Mouse (Mus musculus): ENCODE data around the gene Calcoco1.
A peak's percentile ranks its signal among the peaks of the same experiment; 100 is the strongest.

Calcoco1 gene

DNA sequence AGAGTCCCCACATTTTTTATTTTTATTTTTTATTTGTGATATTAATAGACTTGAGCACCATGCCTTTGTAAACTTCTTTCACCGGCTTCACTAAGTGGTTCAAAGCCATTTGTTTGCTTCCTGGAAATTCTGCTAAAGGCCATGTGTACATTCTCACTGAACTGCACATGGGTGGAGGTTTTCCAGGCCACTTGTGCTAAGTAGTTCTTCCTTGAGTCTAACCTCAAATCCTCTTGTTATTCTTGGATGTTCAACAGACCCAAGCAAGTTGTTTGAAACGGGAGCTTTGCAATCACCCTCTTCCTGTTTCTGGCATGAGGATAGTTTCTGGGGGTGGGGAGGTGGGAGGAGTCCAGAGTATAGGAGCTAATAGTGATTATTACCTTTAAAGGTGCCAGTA lies 16.5 kb upstream of the Calcoco1 start:
- no peak for DNase-seq (ENCODE audit: low read depth, low spot score)

DNA sequence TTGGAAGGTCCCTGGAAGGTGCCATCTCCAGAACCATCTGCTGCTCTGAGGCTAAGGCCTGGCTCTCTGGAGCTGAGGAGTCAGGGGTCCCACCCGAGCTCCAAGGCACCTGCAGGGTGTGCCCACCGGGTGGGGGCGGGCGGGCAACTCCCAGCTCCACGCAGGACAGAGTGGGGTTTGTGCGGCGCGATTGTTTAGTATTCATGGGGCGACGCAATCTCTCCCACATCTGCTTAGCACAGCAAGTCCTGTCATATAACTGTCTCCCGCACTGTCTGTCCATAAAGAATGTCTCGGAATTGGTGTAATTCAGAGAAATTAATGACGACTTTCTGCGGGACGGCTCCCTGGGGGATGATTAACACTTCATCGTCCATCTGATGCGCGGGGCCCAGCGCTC lies 15.1 kb upstream of the Calcoco1 start:
- DNase-seq (ENCODE audit: low read depth, low spot score): no peak

DNA sequence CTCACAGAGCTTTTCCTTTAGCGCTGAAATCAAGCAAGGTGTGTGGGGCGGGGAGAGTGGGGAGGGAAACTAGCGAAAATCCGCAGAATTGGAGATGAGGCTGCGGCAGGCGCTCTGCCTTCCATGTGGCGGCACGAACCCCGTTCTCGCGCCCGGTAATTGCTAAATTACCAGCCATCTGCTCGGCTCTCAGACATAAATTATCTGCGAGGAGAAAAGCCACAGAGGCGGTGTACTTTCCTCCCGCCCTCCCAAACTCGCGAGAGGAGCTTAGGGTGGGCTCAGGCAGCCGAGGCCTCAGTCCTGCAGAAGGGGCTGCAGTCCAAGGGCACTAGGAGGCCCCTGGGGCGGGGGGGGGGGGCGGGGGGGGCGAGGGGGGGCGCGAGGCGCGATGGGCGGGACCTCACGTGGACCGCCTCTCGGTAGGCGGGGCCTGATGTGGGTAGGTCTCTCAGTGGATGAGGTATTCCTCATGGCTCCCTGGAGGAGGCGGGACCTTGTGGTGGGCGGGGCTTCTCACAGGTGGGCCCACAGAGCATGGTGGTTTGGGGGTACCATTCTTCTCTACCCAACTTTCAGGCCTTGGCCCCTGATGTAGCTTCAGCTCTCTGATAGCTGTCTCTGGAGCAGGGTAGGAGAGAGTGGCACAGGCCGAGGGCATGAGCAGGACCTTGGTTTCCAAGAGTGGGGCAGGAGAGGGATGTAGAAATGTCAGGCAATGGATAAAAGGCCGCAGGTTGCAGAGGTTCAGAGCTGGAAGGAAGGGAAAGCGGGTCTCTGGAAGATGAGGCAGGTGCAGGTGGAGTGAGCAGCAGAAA lies 14.4 kb upstream of the Calcoco1 start:
- DNase-seq (ENCODE audit: low read depth, low spot score): no peak

DNA sequence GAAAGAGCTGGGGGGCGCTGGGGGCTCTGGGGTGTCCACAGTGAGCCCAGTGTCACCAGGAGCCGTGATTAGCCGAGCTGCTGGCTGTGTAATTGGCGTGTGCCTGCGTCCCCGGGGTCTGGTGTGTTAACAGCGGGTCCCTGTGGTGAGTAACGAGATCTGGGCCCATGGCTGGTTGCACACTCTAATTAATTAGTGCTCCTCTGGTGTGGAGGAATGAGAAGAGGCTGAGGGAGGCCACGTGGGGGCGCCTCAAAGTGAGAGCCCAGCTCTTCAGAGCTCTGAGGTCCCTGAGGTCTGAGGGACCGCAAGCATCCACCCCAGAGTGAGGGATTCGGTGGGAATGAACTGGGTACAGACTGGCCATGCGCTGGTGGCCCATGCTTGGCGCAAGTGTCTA lies 13.1 kb upstream of the Calcoco1 start:
- DNase-seq (ENCODE audit: low read depth, low spot score): no peak

DNA sequence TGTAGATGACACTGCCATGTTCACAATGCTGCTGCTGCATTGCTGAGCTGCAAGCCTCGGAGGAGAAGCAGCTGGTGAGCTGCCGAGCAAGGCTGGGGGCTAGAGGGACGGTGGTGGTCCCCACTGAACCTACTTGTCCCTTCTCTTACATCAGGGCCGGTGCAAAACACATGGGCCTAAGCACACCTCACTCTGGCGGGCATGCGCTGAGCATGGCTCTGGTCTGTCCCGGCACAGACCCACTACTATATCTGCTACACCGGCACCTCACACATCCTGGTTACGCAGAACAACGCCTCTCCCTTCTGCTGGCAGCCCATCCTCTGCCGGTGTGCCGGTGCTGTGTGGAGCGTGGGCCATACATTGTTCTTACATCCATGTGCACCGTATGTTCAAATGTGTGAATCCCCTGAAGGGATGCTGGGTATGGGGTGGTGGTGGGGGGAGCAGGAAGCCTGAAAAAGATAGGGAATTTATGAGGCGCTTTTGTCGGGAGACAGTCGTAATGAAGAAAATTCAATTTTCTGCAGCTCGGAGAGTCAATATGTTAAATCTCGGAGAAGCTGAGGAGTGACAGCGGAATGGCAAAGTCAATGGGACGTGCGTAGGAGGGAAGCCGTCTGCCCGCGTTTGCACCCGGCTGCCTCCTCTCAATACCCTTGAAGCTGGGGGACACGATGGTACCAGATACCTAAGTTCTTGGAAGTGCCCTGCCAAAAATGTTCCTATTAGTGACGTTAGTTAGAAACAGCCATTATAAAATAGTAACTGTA lies 12.0 kb upstream of the Calcoco1 start:
- no peak for DNase-seq (ENCODE audit: low read depth, low spot score)

DNA sequence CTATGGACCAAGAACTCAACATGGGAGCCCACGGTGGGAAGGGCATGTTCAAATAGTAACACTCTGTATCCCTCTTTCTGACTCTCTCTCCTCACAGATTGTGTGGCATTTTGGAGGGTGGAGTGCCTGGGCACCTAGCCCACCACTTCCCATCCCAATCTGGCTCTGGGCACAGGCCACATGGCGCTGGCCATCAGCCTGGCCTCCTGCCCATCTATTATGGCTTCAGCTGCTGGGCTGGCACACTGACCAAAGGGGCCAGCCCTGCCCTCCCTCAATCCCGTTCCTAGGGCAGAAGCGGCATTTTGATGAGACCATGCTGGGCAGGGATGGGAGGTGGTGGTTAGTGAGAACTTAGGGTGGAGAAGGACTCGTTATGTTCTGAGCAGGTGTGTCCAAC lies 11.3 kb upstream of the Calcoco1 start:
- no peak for DNase-seq (ENCODE audit: low read depth, low spot score)

DNA sequence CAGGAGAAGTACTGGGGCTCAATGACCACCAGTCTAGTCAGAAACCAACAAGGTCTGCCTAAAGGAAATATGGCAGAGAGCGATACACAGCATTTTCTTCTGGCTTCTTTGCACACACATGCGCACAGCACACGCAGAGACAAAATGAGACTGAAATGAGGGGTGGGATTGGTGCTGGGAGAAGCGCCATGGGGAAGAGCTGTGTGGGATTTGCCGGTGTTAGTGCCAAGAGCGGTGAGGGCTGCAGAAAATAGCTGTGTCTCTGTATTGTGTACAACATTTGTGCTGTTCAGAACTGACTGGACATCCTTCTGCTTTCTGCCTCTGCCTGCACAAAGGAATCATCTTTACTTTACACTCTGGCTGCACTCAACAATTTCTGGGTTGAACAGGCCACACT lies 10.4 kb upstream of the Calcoco1 start:
- no peak for DNase-seq (ENCODE audit: low read depth, low spot score)

DNA sequence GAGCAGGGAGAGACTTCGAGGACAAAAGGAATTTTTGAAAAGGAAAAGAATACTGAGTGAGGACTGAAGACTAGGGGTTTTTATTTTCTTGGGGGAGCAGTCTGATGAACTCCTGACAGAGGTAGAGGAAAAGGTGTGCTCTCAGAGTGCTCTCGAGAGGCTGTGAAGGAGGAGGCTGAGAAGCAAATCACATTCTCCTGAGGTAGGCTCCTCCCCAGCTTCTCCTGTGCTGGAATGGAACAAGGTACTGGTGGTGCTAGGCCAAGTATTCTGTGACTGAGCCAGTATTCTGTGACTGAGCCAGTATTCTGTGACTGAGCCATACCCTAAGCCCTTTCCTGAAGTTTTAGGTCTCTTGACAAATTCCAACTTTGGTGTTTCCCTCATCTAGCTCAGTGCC lies 6.0 kb upstream of the Calcoco1 start:
- DNase-seq (ENCODE audit: low read depth, low spot score): no peak

DNA sequence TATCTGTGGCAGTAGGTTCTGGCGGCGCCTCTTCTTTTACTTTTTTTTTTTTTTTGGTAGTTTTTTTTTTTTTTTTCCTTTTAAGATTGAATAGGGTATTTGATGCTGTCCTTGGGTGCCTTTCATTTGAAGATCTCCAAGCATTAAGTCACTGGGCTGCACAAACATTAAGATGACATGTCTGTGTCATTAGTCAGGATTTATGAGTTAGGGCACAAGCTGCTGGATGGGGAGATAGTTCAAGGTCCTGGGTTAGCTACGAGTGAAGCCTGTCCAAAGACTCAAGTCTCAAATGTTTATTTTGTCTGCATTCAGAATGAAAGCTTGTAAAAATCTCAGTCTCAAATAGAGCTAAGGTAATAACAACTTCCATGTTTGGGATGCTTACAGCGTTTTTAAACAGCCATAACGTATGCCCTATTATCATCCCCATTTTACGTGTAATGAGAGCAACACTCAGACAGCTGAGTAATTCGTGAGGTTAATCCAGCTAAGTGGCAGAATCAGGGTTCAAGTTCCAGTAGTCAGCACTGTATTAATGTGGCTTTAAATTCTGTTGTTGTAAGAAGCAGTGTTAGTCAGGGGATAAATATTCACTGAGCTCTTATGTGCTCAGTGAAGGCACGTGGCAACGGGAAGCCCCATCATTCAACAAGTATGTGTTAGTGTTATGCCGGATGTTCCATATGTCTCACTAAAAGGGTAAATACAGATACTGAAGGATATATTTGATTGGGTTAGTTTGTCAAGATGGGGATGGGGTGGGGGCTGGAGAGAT lies 1.6 kb upstream of the Calcoco1 start:
- DNase-seq (ENCODE audit: low read depth, low spot score): no peak

DNA sequence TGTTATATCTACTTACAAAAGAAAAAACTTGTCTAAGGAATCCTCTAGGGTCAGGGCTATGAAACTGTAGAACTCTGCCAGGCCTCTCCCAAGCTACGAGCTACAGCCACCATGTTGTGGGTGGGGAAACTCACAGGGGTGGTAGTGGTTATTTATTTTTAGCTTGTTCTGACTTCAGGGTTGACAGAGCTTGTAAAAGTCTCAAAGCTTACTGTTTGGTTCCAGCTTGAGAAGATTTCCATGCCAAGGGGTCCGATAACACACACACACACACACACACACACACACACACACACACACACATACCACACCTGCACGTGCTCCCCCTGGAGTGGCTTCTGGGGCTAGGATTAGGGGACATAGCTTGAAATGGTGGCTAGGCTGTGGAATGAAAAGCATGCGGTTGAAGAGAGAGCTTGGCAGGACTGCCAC lies 538 bp upstream of the Calcoco1 start:
- DNase-seq (ENCODE audit: low read depth, low spot score): no peak

DNA sequence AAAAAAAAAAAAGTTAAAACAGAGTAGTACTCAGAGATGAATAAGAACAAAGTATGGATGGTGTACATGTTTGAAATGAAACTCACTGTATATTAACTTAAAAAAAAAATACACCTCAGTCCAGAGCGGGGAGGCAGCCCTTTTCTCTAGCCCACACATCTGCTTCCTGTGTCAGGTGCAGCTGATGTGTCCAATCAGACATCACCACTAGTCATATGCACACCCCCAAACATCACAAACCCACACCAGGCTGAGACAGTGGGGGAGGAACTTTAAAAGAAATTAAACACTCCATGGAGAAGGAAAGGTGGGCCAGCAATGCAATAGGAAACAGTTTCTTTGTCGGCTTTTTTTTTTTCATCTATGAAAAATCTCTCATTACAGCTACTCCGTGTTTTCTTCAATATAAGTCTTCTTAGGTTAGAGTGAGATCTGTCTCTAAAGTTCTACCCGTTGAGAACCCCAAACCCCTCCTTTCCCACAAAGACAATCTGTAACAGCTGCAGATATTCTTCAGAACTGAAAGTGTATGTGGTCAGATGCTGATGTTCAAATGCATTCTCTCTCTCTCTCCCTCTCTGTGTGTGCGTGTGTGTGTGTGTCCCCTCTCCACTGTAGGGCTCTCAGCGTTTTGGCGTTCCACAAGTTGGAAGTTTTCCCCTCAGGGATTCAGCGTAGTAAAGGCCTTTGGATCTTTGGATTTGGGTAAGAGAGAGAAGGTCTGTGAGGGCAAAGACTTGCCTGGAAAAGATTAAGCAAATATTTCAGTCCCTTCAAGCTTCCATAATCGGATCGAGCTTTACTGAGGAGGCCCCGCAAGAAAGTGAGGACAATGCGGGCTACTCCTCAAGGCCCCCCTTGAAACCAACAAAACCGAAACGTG lies 721 bp downstream of the Calcoco1 start:
- no peak for DNase-seq (ENCODE audit: low read depth, low spot score)

DNA sequence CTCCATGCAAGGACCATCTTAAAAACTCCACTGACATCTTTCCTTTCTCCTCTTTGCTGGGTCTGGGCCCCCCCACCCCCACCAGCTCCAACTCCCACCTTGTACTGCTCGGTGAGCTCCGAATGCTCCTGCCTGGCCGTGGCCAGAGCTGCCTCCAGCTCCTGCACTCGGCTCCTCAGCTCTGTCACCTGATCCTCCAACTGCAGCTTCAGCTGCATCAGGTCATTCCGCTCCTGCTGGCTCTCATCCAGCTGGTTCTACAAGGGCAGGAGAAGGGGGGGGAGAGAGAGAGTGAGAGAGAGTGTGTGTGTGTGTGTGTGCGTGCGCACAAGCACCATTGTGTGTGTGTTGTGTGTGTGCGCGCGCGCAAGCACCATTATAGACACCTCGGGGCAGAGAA lies 5.8 kb downstream of the Calcoco1 start:
- DNase-seq (ENCODE audit: low read depth, low spot score): no peak

DNA sequence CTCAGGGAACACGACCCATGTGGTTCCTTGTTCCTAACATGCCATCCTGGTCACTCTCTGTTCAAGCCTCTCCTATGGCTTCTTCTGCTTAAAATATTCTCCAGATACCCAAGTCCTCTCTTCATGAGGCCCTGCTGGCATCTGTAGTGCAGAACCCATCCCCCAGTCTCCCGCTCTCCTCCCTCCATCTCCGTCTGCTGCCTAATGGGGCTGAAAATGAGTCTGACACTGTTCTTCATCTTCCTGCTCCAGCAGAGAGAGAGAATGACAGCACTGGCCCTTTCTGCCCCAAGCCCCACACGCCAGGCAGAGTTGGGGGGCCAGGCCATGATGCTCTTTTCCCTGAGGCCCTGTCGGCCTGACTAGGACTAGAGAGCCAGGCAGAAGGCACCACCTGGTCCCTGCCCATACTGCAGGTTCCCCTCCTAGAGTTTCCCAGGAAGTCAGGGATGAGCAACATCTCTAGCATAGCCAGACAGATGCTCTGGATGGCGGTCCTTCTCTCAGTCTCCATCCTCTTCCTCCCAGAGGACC lies 14.2 kb downstream of the Calcoco1 start:
- DNase-seq (ENCODE audit: low read depth, low spot score): no peak

DNA sequence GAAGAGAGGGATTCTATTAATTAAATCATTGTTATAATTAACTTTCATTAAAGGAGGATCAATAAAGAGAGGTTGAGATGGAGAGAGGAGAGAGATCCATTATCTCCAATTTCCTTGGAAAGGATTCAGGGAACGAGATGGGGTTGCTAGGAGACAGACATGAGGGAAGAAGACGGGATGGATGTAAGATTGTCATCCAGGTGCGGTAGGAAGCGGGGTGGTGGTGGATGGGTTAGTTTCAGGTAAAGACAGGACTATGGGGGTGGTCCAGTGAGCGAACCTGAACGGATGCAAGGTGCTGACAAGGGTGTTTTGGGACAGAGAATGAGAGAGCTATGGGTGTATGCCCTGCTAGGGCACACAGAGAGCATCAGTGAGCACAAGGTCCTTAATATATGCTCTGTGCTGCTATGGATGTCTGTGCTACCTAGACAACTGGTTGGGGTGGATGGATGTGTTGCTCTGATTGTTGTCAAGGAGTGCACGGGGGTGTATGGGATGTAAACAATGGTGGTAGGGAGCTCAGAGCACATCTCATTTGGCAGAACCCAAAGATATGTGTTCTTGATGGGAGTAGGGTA lies 16.0 kb downstream of the Calcoco1 start:
- no peak for DNase-seq (ENCODE audit: low read depth, low spot score)

DNA sequence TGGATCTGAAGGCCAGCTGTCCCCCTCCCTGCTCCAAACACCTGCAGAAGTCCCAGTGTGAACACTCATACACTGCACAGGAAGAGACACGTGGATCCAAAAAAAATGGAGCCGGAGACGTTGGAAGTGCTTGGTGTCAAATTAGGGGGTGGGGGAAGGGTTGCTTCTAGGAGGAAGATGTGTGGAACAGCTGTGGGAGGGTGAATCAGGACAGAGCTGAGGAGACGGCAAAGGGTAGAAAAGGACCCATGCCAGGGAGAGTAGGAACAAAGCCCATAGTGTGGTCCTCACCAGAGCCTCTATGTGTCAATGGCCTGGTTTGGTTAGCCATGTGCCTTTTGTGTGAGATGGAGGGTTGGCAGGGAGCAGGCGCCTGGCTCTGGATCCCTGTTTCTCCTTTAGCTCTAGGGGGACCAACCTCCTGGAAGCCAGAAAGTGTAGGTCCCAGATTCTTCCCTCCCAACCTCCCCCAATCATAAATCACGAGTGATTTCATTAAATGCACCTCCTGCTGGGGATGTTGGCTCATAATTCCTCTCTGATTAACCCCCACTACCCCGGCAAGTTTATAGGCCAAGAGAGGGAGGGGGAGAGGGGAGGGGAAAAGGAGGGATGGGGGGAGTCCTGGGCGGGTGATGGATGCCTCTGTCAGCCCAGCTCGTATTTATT lies 16.6 kb downstream of the Calcoco1 start:
- no peak for DNase-seq (ENCODE audit: low read depth, low spot score)

DNA sequence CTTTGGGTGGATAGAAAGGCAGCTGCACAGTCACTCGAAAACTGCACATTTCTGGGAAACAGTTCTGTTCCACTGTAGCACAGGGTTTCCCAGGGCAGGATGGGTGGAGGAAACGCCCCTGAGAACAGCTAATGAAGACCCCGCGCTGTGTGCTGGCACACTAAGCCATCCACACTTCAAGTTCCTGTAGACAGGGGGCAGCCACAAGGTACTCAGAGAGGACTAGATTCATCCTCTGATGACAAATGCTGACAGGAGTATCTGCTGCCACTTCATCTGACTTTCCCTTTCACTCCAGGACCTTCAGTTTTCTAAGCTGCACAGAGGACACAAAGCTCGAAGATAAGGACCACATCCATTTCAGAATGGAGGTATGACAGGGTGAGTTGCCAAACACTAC lies 17.2 kb downstream of the Calcoco1 start:
- no peak for DNase-seq (ENCODE audit: low read depth, low spot score)

DNA sequence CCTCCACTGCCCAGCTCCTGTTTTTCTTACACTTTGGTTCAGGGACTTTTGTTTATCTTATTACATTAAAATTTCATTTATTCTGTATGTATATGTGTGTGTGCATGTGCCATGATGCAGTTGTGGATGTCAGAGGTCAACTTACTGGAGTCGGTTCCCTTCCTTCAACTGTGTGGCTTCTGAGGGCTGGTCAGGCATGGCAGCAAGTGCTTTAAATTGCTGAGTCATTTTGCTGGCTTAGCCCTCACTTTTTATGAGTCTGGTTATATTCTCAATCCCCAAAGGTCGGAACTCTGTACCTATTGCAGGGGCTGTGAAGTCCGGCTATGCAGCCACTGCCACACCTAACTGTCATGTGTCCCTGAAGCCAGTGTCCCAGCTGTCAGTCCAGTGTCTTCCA lies 19.0 kb downstream of the Calcoco1 start:
- DNase-seq (ENCODE audit: low read depth, low spot score): no peak

DNA sequence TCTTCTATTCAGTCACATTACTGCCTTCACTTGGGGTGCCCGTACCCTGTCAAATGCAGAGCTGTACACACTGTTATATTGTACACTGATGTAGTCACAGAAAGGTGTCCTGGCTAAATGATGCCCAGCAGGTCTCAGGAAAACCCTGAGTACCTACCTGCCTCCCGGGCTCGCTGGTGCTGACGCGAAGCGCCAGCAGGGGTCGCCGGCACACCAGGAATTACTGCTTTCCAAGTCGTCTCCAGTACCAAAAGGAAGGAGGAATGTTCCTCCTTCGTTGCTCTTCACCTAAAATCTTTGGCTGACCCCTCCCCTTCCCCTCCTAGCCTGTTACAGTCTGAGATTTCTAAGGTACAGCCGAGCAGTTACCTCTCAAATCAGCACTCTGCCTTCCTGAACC lies 23.8 kb downstream of the Calcoco1 start:
- peak; percentile 79 for DNase-seq (ENCODE audit: low read depth, low spot score)

DNA sequence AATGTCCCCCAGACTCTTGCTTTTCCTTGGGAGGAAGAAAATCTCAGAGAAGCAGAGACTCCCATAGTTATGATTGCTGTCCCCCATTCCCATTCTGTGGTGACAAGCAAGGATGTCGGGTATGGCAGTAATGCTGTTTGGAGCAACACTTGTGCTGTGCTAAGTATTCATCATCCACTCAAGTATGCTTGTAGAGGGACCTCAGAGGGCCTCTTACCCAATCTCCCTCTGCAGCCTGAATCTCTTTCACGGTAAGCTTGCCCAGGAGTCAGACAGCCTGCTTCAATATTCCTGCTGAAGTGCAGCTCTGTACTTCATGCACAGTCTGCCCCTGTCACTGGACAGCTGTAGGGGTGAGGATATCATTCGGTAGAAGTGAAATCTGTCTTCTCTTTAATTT lies 25.1 kb downstream of the Calcoco1 start:
- no peak for DNase-seq (ENCODE audit: low read depth, low spot score)

DNA sequence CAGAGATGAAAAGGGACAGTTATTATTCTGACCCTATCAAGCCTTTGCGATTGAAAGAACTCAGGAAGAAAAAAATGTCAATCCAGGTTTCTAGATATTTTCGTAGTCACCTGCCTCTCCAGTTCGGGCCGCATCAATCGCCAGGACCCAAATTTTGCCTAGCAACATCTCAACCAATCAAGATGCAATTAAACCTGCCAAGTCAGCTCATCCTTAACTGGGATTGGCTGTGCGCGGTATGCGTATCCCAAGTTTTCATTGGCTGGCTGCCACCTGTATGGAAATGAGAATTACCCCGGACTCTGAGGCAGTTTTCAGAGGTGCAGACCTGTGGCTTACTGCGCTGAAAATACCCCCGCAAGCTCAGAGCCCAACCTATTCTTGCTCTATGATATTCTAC lies 28.4 kb downstream of the Calcoco1 start:
- DNase-seq (ENCODE audit: low read depth, low spot score): peak; percentile 69
